Mouse (Mus musculus): Measurements from ENCODE around the gene Gm21858. TPM values are rescaled to one million over a fixed set of nuclear protein-coding genes. Genes with fewer than 3 reads are reported as not detected.
"Not testable (repeated sequence)": the region's sequence is repeated elsewhere in the genome, so short reads cannot be mapped to it uniquely, and the experiment has no call there.

The Gm21858 gene
- polyA plus RNA-seq (2016; fragmentation: Nextera tagmentation; extraction: Ambion mirVana): not detected in 2 replicates

DNA sequence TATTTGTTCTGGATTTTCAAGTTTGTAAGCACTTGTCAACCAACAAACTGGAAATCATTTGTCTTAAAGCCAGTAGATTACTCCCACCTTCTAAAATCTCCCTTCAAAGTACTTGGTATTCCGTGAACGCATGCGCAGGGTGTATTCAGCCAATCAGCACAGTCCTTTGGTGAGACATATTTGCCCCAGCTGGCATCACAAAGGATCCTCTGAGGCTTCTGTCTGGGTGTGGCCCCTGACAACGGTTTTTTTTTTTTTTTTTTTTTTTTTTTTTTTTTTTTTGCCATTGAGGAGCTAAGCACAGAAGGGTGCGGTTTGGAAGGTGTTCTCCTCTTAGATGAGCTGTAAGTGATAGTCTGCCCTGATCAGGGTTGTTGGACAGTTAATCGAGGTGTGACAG lies at the start of gene Gm21858:
Gene Gm21858, plus strand, starts transcription at position 301 of the 400 bp plus-strand sequence.
- no CpG with 5 or more reads among the region's 6 CpGs for WGBS (ENCODE audit: insufficient replicate concordance)
- not testable (repeated sequence) for H3K4me1 ChIP-seq; H3K9ac ChIP-seq; H3K36me3 ChIP-seq; H3K27ac ChIP-seq; H3K27me3 ChIP-seq (replicated peaks); H3K4me2 ChIP-seq; ATAC-seq; H3K9me3 ChIP-seq (replicated peaks); H3K4me3 ChIP-seq
